Mouse (Mus musculus) ES-E14 (cell line): Measurements from ENCODE around the gene Unc5cl.

Experiments used
- CHD2 ChIP-seq: IDR thresholded peaks from 2 replicates; pipeline ENCODE4 v1.6.1; 2014; ENCODE audit warnings: mild to moderate bottlenecking, low read depth, low read length, inconsistent platforms
- HCFC1 ChIP-seq: IDR thresholded peaks from 2 replicates; pipeline ENCODE4 v1.6.1; 2012; ENCODE audit warnings: low read length, inconsistent platforms, borderline replicate concordance; ENCODE audit not compliant: insufficient read depth
- ZC3H11A ChIP-seq: IDR thresholded peaks from 2 replicates; pipeline ENCODE4 v1.6.1; 2012; ENCODE audit warnings: low read depth, mild to moderate bottlenecking, inconsistent platforms, low read length, borderline replicate concordance
- ZNF384 ChIP-seq: IDR thresholded peaks from 2 replicates; pipeline ENCODE4 v1.6.1; 2012; ENCODE audit warnings: low read depth, low read length, inconsistent platforms

GRCm38 (mm10) chr17:48454688-48455087 is at the start of gene Unc5cl:
- no peak for TF ChIP-seq ZNF384
- TF ChIP-seq ZC3H11A, result no peak
- TF ChIP-seq HCFC1, result no peak
- no peak for TF ChIP-seq CHD2
